Mouse (Mus musculus) hematopoietic stem cell, adult 5-6 weeks (primary cell): ENCODE results near the gene Mif. TPM values are rescaled to one million over a fixed set of nuclear protein-coding genes. Genes with fewer than 3 reads are reported as not detected.
"Not testable (repeated sequence)": the region's sequence is repeated elsewhere in the genome, so short reads cannot be mapped to it uniquely, and the experiment has no call there.

Experiments used
- ATAC-seq, 2 experiments: fragments of 125-278 bp in 1 of 2; replicated peaks in 1 of 2; 2 replicates each; pipeline ENCODE4 v1.8.0; 2016 to 2017; ENCODE audit warnings: inconsistent platforms in 2 of 2, mild to moderate bottlenecking in 2 of 2, moderate number of reproducible peaks in 2 of 2, low read depth in 1 of 2, moderate TSS enrichment in 1 of 2; ENCODE audit not compliant: low FRiP score in 2 of 2, poor library complexity in 2 of 2, severe bottlenecking in 2 of 2, insufficient read depth in 1 of 2, low TSS enrichment in 1 of 2
- total RNA-seq: library from RNA; stranded (forward); fragments of 172-1452, 232-1000 nt; gene quantifications from 2 replicates; pipeline ENCODE4 v1.2.3, GENCODE M21; 2017

The Mif gene
- 339 and 626 TPM in 2 replicates for total RNA-seq

- ATAC-seq: peak; percentile 99 to 100
These were observed at the start of gene Mif for GRCm38 (mm10) chr10:75859786-75860470. Mif (minus strand) TSS chr10:75860240.

DNA sequence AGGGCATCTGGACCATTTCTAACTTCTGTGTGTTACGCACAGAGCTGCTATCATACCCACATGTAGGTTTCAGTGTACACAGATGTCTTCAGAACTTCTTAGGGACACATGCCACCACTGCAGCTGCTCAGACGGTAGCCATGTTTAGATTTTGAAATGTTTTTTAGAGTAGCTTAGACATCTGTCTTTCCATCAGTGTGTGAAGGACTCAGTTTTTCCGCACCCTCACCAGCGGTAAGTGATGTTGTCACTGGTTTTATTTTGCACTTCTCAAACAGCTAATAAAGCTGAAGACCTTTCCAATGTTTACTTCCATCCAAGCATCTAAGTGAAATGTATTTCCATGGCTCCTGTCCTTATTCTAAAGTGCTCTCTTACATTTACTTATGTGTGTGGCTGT lies 46.8 kb upstream of the Mif start:
- ATAC-seq: no peak

GRCm38 (mm10) chr10:75904391-75904790 lies 44.4 kb upstream of the Mif start:
- no peak for ATAC-seq

DNA sequence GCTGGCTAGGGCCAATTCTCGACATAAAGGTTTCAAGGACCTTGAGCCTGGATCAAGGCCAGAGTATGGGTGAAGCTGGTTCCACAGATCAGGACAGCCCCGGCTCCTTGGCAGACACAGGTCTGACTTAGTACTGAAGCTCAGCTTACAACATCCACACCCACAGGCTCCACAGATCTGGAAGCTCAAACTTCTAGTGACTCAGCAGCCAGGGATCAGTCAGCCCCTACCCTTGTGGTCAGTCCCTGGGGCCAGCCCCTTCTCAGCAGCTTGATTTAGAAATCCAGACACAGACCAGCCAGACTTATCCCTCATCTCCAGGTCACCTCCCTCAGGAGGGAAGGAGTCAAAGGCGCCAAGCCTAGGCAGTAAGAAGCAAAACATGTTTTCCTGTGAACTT lies 38.8 kb upstream of the Mif start:
- ATAC-seq: no peak

DNA sequence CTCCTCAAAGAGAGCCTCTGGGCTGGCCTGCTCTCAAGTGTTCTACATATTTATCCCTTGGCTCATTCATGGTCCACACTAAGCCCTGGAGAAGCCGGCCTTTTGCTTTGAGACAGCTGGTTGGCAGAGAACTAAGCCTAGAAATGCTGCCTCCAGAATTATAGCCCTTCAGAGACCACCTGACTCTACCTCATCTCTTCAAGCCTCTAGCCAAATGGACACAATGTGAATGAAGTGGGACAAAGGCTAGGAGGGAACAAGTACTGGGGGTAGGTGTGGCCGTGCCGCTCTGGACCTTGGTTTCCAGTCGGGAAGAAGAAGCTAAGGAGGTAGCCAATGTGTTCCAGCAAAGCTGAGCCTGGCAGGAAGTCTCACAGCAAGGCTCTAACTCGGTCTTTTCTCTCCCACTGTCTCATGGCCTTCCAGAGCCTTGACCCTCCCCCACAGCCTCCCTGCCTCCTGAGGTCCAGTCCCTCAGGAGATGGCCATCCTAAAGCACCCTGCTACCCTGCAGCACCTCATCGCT lies 38.1 kb upstream of the Mif start:
- ATAC-seq: no peak

- no peak for ATAC-seq
These were observed 37.3 kb upstream of the Mif start for GRCm38 (mm10) chr10:75897373-75897772.

GRCm38 (mm10) chr10:75896208-75896607 lies 36.2 kb upstream of the Mif start:
- no peak for ATAC-seq

DNA sequence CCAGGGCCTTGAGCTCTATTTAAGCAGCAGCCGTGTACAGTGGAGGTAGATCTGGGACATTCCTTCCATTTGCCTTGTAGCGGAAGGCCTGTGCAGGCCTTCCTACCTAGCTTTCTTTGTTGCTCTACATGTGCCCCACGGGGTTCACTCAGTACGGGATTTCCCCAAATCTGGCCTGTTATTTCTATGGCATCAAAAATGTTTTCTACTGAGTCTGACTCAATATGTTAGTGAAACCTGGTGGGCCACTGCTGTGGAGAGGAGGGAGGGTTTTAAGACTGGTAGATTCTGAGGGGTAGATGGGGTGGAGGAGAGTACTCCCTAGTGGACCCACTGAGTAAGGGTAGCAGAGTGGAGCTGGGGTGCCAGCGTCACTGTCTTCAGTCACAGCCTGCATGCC lies 35.7 kb upstream of the Mif start:
- no peak for ATAC-seq

DNA sequence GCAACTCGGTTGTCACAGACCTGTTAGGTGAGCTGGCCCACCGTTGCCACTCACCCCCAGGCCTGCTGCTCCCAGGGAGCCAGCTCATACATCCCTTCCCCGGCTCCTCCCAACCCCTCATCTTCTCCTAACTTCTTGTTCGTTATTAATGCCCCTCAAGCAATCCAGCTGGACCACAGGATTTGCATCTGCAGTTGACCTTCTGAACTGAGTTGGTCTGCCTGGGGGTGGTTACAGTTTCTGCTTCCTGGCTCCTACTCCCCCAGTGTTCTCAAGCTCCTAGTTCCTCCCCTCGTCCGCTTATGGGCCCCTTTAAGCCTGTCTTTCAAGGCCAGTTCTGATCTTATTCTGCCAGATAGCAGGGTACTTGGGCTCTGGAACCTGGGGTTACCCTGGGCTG lies 34.6 kb upstream of the Mif start:
- no peak for ATAC-seq

DNA sequence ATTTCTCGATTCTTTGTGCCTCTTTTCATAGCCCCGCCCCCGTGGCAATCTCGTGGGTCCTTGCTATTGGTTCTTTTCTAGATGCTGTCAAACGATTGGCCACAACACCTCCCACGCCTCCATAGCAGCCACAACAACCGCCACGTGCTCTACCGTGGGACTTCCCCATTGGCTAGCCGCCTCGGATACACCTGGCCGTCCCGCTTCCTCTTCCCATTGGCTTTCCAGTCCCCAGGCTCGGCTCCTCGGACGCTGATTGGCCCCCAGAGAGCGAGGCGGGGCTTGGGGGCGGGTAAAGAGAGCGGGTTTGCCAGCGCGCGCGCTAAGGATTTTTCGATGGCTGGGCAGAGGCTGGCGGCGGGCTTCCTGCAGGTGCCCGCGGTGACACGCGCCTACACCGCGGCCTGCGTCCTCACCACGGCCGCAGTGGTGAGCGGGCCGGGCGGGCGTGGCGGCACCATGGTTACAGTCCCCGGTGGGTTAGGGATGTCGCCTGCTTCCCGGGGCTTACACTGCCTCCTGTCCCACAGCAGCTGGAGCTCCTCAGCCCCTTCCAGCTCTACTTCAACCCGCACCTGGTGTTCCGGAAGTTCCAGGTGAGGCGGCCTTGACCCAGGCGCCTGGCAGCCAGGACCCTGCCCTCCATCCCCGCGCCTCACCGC lies 33.2 kb upstream of the Mif start, which contains the start of gene Derl3:
Derl3 (plus strand) TSS at position 325 of the 662 bp plus-strand sequence.
- ATAC-seq: peak; percentile 98 to 99

DNA sequence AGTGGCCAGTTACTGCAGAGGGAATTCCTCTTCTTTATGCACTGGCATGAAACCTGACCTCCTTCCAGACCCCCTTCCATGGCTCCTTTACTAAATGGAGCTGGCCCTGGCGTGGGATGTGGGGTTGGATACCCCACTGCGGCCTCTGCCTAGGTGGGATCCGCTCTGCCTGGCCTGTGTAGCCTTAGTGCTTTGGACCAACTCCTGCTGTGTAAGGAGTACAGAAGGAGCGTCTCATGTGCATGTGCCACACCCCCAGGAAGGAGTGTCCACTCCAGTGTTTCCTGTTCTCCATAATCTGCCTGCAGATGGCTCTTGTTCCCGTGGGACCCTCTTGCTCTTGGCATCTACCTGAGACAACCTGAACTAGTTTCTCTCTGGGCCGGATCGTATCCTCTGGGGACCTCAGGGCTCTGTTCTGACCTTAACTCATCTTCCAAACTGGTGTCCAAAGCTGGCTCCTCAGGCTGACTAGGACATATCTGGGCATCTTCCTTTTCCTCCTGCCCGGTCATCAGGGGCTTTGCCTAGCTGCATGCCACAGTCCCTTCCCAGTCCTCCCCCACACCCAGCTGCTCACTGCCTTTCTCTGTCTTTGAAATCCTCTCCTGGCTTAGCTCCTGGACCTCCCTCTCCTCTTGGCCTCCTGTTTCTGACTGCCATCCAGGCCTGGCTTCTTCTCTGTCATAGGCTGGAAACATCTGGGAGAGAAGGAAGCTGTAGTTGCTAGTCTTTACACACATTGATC lies 29.5 kb upstream of the Mif start:
- ATAC-seq: no peak

DNA sequence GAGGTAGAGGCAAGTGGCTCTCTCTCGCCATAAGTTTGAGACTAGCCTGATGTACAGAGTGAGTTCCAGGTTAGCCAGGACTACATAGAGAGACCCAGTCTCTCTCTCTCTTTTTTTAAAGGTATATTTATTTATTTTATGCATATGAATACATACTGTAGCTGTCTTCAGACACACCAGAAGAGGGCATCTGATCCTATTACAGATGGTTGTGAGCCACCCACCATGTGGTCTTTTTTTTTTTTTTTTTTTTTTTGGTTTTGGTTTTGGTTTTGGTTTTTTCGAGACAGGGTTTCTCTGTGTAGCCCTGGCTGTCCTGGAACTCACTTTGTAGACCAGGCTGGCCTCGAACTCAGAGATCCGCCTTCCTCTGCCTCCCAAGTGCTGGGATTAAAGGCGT lies 27.5 kb upstream of the Mif start:
- not testable (repeated sequence) for ATAC-seq

GRCm38 (mm10) chr10:75884742-75885141 lies 24.7 kb upstream of the Mif start:
- ATAC-seq: no peak

GRCm38 (mm10) chr10:75883232-75883552 lies 23.2 kb upstream of the Mif start:
- peak in 1 of 2 experiments; percentile 69; a peak in 2 of 4 replicates for ATAC-seq

GRCm38 (mm10) chr10:75882433-75883231 lies 22.6 kb upstream of the Mif start:
- no peak for ATAC-seq

DNA sequence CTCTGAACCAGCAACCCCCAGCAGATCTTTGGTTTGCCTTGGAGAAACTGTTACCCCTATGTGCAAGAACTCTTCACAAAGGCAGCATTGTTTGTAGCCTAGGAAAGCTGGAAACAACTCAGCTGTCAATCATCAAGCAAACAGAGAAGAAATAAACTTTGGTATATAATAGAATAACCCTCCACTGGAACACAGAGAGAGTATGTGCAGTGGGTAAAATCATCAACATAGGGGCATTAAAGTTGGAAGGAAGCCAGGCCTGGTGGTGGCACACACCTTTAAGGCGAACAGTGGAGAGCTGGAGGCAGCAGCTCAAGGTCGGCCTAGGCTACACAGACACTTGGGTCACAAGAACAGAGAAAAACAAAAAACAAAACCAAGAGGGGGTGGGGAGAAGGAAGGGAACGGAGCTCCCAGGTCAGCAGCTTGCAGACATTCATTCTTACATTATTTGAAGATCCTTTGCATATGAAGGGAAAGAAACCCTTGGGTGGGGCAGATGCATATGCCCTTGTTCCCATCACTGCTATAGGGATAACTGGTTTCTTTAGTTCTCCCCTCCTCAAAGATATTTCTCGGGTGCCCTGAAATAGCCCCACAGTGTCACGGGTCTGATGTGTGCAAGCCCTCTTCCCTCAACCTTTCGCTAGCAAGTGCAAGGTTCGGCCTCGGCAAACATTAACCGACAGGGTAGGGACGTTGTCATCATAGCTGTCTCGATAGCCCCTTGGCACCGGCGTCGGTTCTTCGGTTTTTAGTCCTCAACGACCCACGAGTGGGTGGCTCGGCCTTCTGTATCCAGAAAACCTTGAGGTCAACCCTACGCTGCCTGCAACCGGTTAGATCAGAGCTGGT lies 21.8 kb upstream of the Mif start:
- no peak for ATAC-seq
